Mouse (Mus musculus): Measurements from ENCODE around the gene Tescl. TPM values are rescaled to one million over a fixed set of nuclear protein-coding genes. Genes with fewer than 3 reads are reported as not detected.

Gene Tescl
- polyA plus RNA-seq, 1 experiment from 2014 or later = 0.25 TPM

GRCm38 (mm10) chr7:24359269-24359668, 25.5 kb upstream of the Tescl start:
- no peak for ATAC-seq (ENCODE audit: insufficient number of reproducible peaks, insufficient read depth, low FRiP score, low TSS enrichment, low read depth)
- H3K9me3 ChIP-seq = peaks cover 7% of the 10 kb centered on the region; the same call in 1 of the 2 replicates
- H3K4me2 ChIP-seq = no peak overlapping the region
- H3K9ac ChIP-seq (replicated peaks) = no peak overlapping the region
- no peaks in the 10 kb centered on the region for H3K36me3 ChIP-seq
- 23% methylated on average over 9 of the region's 9 CpGs for WGBS
- H3K27me3 ChIP-seq = peaks cover 8% of the 10 kb centered on the region
- H3K4me1 ChIP-seq (replicated peaks) = no peaks in the 10 kb centered on the region
- H3K27ac ChIP-seq = no peak overlapping the region
- no peak overlapping the region for H3K4me3 ChIP-seq (replicated peaks)

- WGBS = 46% methylated on average over 4 of the region's 4 CpGs
- H3K9ac ChIP-seq (replicated peaks) = no peak overlapping the region
- peaks cover 7% of the 10 kb centered on the region; the same call in 1 of the 2 replicates for H3K9me3 ChIP-seq
- H3K4me1 ChIP-seq (replicated peaks) = no peaks in the 10 kb centered on the region
- H3K36me3 ChIP-seq = no peaks in the 10 kb centered on the region
- no peak for ATAC-seq (ENCODE audit: insufficient number of reproducible peaks, insufficient read depth, low FRiP score, low TSS enrichment, low read depth)
- H3K4me3 ChIP-seq (replicated peaks) = no peak overlapping the region
- no peak overlapping the region for H3K27ac ChIP-seq
- H3K4me2 ChIP-seq = no peak overlapping the region
- H3K27me3 ChIP-seq = peaks cover 11% of the 10 kb centered on the region
Observed at GRCm38 (mm10) chr7:24357899-24358298, 24.2 kb upstream of the Tescl start.

GRCm38 (mm10) chr7:24356081-24356480, 22.3 kb upstream of the Tescl start:
- 82% methylated on average over 10 of the region's 10 CpGs for WGBS
- peaks cover 18% of the 10 kb centered on the region for H3K27me3 ChIP-seq
- no peak overlapping the region for H3K4me2 ChIP-seq
- H3K27ac ChIP-seq = no peak overlapping the region
- peaks cover 7% of the 10 kb centered on the region; the same call in 1 of the 2 replicates for H3K9me3 ChIP-seq
- no peak overlapping the region for H3K4me3 ChIP-seq (replicated peaks)
- no peaks in the 10 kb centered on the region for H3K36me3 ChIP-seq
- ATAC-seq (ENCODE audit: insufficient number of reproducible peaks, insufficient read depth, low FRiP score, low TSS enrichment, low read depth) = no peak
- H3K9ac ChIP-seq (replicated peaks) = no peak overlapping the region
- no peaks in the 10 kb centered on the region for H3K4me1 ChIP-seq (replicated peaks)

GRCm38 (mm10) chr7:24355646-24356045, 21.9 kb upstream of the Tescl start:
- no peak overlapping the region for H3K4me3 ChIP-seq (replicated peaks)
- no peak overlapping the region for H3K4me2 ChIP-seq
- peaks cover 7% of the 10 kb centered on the region; the same call in 1 of the 2 replicates for H3K9me3 ChIP-seq
- ATAC-seq (ENCODE audit: insufficient number of reproducible peaks, insufficient read depth, low FRiP score, low TSS enrichment, low read depth) = no peak
- no peak overlapping the region for H3K9ac ChIP-seq (replicated peaks)
- 86% methylated on average over 6 of the region's 6 CpGs for WGBS
- H3K27me3 ChIP-seq = peaks cover 18% of the 10 kb centered on the region
- H3K27ac ChIP-seq = no peak overlapping the region
- no peaks in the 10 kb centered on the region for H3K36me3 ChIP-seq
- no peaks in the 10 kb centered on the region for H3K4me1 ChIP-seq (replicated peaks)

- Histone ChIP-seq H3K36me3 (no peaks in the 10 kb centered on the region), H3K27me3 (peaks cover 17% of the 10 kb centered on the region), H3K27ac (no peak within 1 kb of the TSS), H3K4me3 (replicated peaks) (no peak within 1 kb of the TSS), H3K9me3 (no peaks in the 10 kb centered on the region), H3K4me2 (no peak within 1 kb of the TSS), H3K9ac (replicated peaks) (no peak within 1 kb of the TSS), H3K4me1 (replicated peaks) (no peaks in the 10 kb centered on the region)
- WGBS = 41% methylated on average over 6 of the region's 6 CpGs
- no peak for ATAC-seq (ENCODE audit: insufficient number of reproducible peaks, insufficient read depth, low FRiP score, low TSS enrichment, low read depth)
Observed at GRCm38 (mm10) chr7:24348896-24349295, 15.2 kb upstream of the Tescl start, which contains the start of gene Lypd5. Gene Lypd5 (plus strand): TSS chr7:24349196.

- H3K36me3 ChIP-seq = no peaks in the 10 kb centered on the region
- no peaks in the 10 kb centered on the region for H3K4me1 ChIP-seq (replicated peaks)
- no peak overlapping the region for H3K4me2 ChIP-seq
- WGBS = 69% methylated on average over 5 of the region's 5 CpGs
- no peaks in the 10 kb centered on the region for H3K9me3 ChIP-seq
- ATAC-seq (ENCODE audit: insufficient number of reproducible peaks, insufficient read depth, low FRiP score, low TSS enrichment, low read depth) = no peak
- H3K27me3 ChIP-seq = 0 out of 2 replicates have a peak, but pooled peaks cover 7% of the 10 kb centered on the region
- H3K4me3 ChIP-seq (replicated peaks) = no peak overlapping the region
- H3K27ac ChIP-seq = no peak overlapping the region
- H3K9ac ChIP-seq (replicated peaks) = no peak overlapping the region
Observed at GRCm38 (mm10) chr7:24346444-24346843, 12.7 kb upstream of the Tescl start.

GRCm38 (mm10) chr7:24343701-24344272, 10.1 kb upstream of the Tescl start:
- Histone ChIP-seq H3K4me2 (no peak overlapping the region), H3K27me3 (0 out of 2 replicates have a peak, but pooled peaks cover 4% of the 10 kb centered on the region), H3K36me3 (no peaks in the 10 kb centered on the region), H3K9ac (replicated peaks) (no peak overlapping the region), H3K4me3 (replicated peaks) (no peak overlapping the region), H3K9me3 (0 out of 2 replicates have a peak, but pooled peaks cover 5% of the 10 kb centered on the region), H3K27ac (no peak overlapping the region), H3K4me1 (replicated peaks) (no peaks in the 10 kb centered on the region)
- WGBS = 72% methylated on average over 7 of the region's 7 CpGs
- no peak for ATAC-seq (ENCODE audit: insufficient number of reproducible peaks, insufficient read depth, low FRiP score, low TSS enrichment, low read depth)

GRCm38 (mm10) chr7:24338241-24338640, 4.5 kb upstream of the Tescl start:
- H3K27ac ChIP-seq = no peak overlapping the region
- H3K4me3 ChIP-seq (replicated peaks) = no peak overlapping the region
- no peak for ATAC-seq (ENCODE audit: insufficient number of reproducible peaks, insufficient read depth, low FRiP score, low TSS enrichment, low read depth)
- H3K27me3 ChIP-seq = peaks cover 22% of the 10 kb centered on the region
- H3K4me2 ChIP-seq = no peak overlapping the region
- peaks cover 9% of the 10 kb centered on the region; the same call in 1 of the 2 replicates for H3K9me3 ChIP-seq
- no peaks in the 10 kb centered on the region for H3K36me3 ChIP-seq
- H3K9ac ChIP-seq (replicated peaks) = no peak overlapping the region
- H3K4me1 ChIP-seq (replicated peaks) = no peaks in the 10 kb centered on the region
- WGBS = 47% methylated on average over 2 of the region's 2 CpGs

GRCm38 (mm10) chr7:24335699-24336309, 2.1 kb upstream of the Tescl start:
- no peak overlapping the region for H3K9ac ChIP-seq (replicated peaks)
- 14% methylated on average over 5 of the region's 5 CpGs for WGBS
- ATAC-seq (ENCODE audit: insufficient number of reproducible peaks, insufficient read depth, low FRiP score, low TSS enrichment, low read depth) = no peak

GRCm38 (mm10) chr7:24327281-24327975, 6.3 kb downstream of the Tescl start:
- Histone ChIP-seq H3K9me3 (peaks cover 14% of the 10 kb centered on the region; the same call in 1 of the 2 replicates), H3K36me3 (no peaks in the 10 kb centered on the region), H3K9ac (replicated peaks) (no peak overlapping the region), H3K27ac (no peak overlapping the region), H3K4me3 (replicated peaks) (no peak overlapping the region), H3K27me3 (no peaks in the 10 kb centered on the region), H3K4me1 (replicated peaks) (peaks cover 6% of the 10 kb centered on the region), H3K4me2 (no peak overlapping the region)
- no peak for ATAC-seq (ENCODE audit: insufficient number of reproducible peaks, insufficient read depth, low FRiP score, low TSS enrichment, low read depth)
- 85% methylated on average over 14 of the region's 14 CpGs for WGBS

More at GRCm38 (mm10) chr7:24335699-24336309, 2.1 kb upstream of the Tescl start:
- H3K4me1 ChIP-seq (replicated peaks) = no peaks in the 10 kb centered on the region
- peaks cover 30% of the 10 kb centered on the region for H3K27me3 ChIP-seq
- no peak overlapping the region for H3K27ac ChIP-seq
- H3K9me3 ChIP-seq = peaks cover 9% of the 10 kb centered on the region; the same call in 1 of the 2 replicates
- no peaks in the 10 kb centered on the region for H3K36me3 ChIP-seq
- H3K4me2 ChIP-seq = no peak overlapping the region
- no peak overlapping the region for H3K4me3 ChIP-seq (replicated peaks)

All from limb, embryonic 12.5 days (tissue).